Comparison of ENCODE assay signal across 13 mouse cellular contexts in genomic region chr10:46235581-46235980, GRCm38 (mm10).
A peak's percentile ranks its signal among the peaks of the same experiment; 100 is the strongest.
DNase-seq lines count a peak whose midpoint lies in the region; ATAC-seq and TF ChIP-seq lines count a peak whose summit lies in the region.
"Had no signal": no experiment of that assay in that cellular context is flagged by ENCODE, and none has a peak within 500 bp of the region (broad histone marks: within the 10 kb centered on the region; RNA-seq: fewer than 3 reads in every experiment).

No protein-coding gene starts in this region.

- H3K27me3 ChIP-seq in embryonic facial prominence, embryonic 11.5 days (ENCODE audit: control insufficient read depth, insufficient read depth, low read length) = no peaks in the 10 kb centered on the region
- H3K27me3 ChIP-seq in embryonic facial prominence, embryonic 10.5 days (replicated peaks; ENCODE audit: low read depth, poor library complexity, severe bottlenecking) = no peaks in the 10 kb centered on the region
- no peaks in the 10 kb centered on the region for H3K27me3 ChIP-seq in stomach, postnatal 0 days (ENCODE audit: control insufficient read depth, insufficient read depth, low read length)
- H3K27me3 ChIP-seq: embryonic facial prominence, embryonic 12.5 days; limb, embryonic 15.5 days had no signal

- no peak overlapping the region for H3K27ac ChIP-seq in embryonic facial prominence, embryonic 11.5 days (replicated peaks; ENCODE audit: low read depth, low read length)
- H3K27ac ChIP-seq in embryonic facial prominence, embryonic 10.5 days (replicated peaks) = no peak overlapping the region
- no peak overlapping the region for H3K27ac ChIP-seq in stomach, postnatal 0 days (replicated peaks)
- H3K27ac ChIP-seq: embryonic facial prominence, embryonic 12.5 days; limb, embryonic 15.5 days; macrophage had no signal

- H3K4me2 ChIP-seq in embryonic facial prominence, embryonic 11.5 days (ENCODE audit: low read depth, low read length) = no peak overlapping the region
- H3K4me2 ChIP-seq in stomach, postnatal 0 days (replicated peaks; ENCODE audit: low read depth) = no peak overlapping the region
- H3K4me2 ChIP-seq: embryonic facial prominence, embryonic 12.5 days; limb, embryonic 15.5 days had no signal

- 71% methylated on average over 2 of the region's 2 CpGs for WGBS in embryonic facial prominence, embryonic 11.5 days
- WGBS in embryonic facial prominence, embryonic 10.5 days = 76% methylated on average over 2 of the region's 2 CpGs
- 41% methylated on average over 2 of the region's 2 CpGs for WGBS in stomach, postnatal 0 days

- DNase-seq in embryonic facial prominence, embryonic 11.5 days (ENCODE audit: low spot score) = peak; percentile 45
- no peak for DNase-seq in embryonic facial prominence, embryonic 10.5 days (ENCODE audit: low spot score)
- peak; percentile 18 to 38 for DNase-seq in layer of hippocampus, postnatal 10 days (ENCODE audit: low spot score in 2 of 2)
- no peak for DNase-seq in layer of hippocampus, adult 11-12 months (ENCODE audit: low spot score)
- peak; percentile 8 for DNase-seq in right cerebral cortex, adult 18-20 months
- DNase-seq in right cerebral cortex, postnatal 36 days (ENCODE audit: low spot score in 2 of 2) = no peak
- no peak for DNase-seq in stomach, postnatal 0 days (ENCODE audit: low spot score)
- DNase-seq in gastrocnemius, postnatal 10 days = no peak
- DNase-seq: kidney, postnatal 36 days; thymus, postnatal 36 days had no signal

- H3K36me3 ChIP-seq in embryonic facial prominence, embryonic 11.5 days (replicated peaks; ENCODE audit: control insufficient read depth, insufficient read depth, low read depth, low read length) = no peaks in the 10 kb centered on the region
- H3K36me3 ChIP-seq in embryonic facial prominence, embryonic 10.5 days (replicated peaks) = no peaks in the 10 kb centered on the region
- no peaks in the 10 kb centered on the region for H3K36me3 ChIP-seq in stomach, postnatal 0 days (ENCODE audit: control insufficient read depth, insufficient read depth, low read length)
- H3K36me3 ChIP-seq: embryonic facial prominence, embryonic 12.5 days; limb, embryonic 15.5 days had no signal

- H3K4me3 ChIP-seq in embryonic facial prominence, embryonic 11.5 days (ENCODE audit: low read depth, low read length) = no peak overlapping the region
- no peak overlapping the region for H3K4me3 ChIP-seq in embryonic facial prominence, embryonic 10.5 days
- H3K4me3 ChIP-seq in stomach, postnatal 0 days (ENCODE audit: low read depth, low read length) = no peak overlapping the region
- H3K4me3 ChIP-seq: embryonic facial prominence, embryonic 12.5 days; limb, embryonic 15.5 days had no signal

- H3K4me1 ChIP-seq in embryonic facial prominence, embryonic 11.5 days (ENCODE audit: control insufficient read depth, insufficient read depth, low read length) = no peaks in the 10 kb centered on the region
- no peaks in the 10 kb centered on the region for H3K4me1 ChIP-seq in embryonic facial prominence, embryonic 10.5 days
- H3K4me1 ChIP-seq in stomach, postnatal 0 days (replicated peaks; ENCODE audit: control insufficient read depth, insufficient read depth) = no peaks in the 10 kb centered on the region
- H3K4me1 ChIP-seq: embryonic facial prominence, embryonic 12.5 days; limb, embryonic 15.5 days had no signal

- no peak overlapping the region for H3K9ac ChIP-seq in embryonic facial prominence, embryonic 11.5 days (replicated peaks; ENCODE audit: low read length)
- no peak overlapping the region for H3K9ac ChIP-seq in stomach, postnatal 0 days (ENCODE audit: low read length)
- H3K9ac ChIP-seq: embryonic facial prominence, embryonic 12.5 days; limb, embryonic 15.5 days had no signal

- no peak for TF ChIP-seq EP300 in stomach, postnatal 0 days (optimal IDR thresholded peaks at IDR 0.05)

- H3K9me3 ChIP-seq in embryonic facial prominence, embryonic 11.5 days (replicated peaks; ENCODE audit: control insufficient read depth, low read length) = no peaks in the 10 kb centered on the region
- no peaks in the 10 kb centered on the region for H3K9me3 ChIP-seq in embryonic facial prominence, embryonic 10.5 days
- H3K9me3 ChIP-seq in stomach, postnatal 0 days (ENCODE audit: control insufficient read depth, low read length) = no peaks in the 10 kb centered on the region
- H3K9me3 ChIP-seq: embryonic facial prominence, embryonic 12.5 days; limb, embryonic 15.5 days had no signal

- ATAC-seq in embryonic facial prominence, embryonic 11.5 days (replicated peaks; ENCODE audit: insufficient number of reproducible peaks, low FRiP score, low TSS enrichment, low read depth) = no peak
- no peak for ATAC-seq in stomach, postnatal 0 days (ENCODE audit: low FRiP score, low TSS enrichment)

- peak; percentile 71 for TF ChIP-seq CTCF in stomach, postnatal 0 days (IDR thresholded peaks at IDR 0.05; ENCODE audit: low read depth)

Comparison
In these comparisons a context has a peak if more than half of its experiments do, and no peak if none do; other contexts are left out.
1. DNase-seq: peak in embryonic facial prominence, embryonic 11.5 days (single experiment), layer of hippocampus, postnatal 10 days (2 of 2) and right cerebral cortex, adult 18-20 months (single experiment); none in embryonic facial prominence, embryonic 10.5 days (single experiment), layer of hippocampus, adult 11-12 months (single experiment), right cerebral cortex, postnatal 36 days (0 of 2), stomach, postnatal 0 days (single experiment) and gastrocnemius, postnatal 10 days (single experiment).